Mouse (Mus musculus): ENCODE data around the gene Vav2.

Gene Vav2

DNA sequence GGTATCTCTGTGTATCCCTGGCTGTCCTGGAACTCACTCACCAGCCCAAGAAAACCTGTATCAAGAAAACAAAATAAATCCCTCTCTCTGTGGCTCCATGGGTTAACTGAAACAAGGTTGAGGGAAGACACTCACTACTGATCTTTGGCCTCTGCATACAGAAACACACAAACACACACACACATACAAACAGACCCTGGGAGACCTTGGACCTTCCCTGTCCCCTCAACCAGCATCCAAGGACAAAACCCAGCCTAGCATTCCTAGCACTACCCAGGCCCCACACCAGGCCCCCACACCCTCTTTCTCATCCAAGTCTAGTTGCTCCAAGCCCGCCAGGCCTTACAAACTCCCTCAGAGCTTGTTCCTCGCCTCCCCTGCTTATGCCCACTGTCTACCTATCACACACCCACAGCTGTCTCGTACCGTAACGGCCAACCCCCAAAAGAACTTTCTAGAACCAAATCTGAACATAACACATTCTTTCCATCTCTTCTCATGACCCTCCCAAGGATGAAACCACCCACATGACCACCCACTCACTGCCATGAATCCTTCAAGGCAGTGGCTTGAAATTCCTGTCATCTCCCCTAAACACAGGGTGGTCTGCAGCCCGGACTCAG is 16.2 kb downstream of the Vav2 start:
- DNase-seq (ENCODE audit: low spot score), result no peak

GRCm38 (mm10) chr2:27408194-27408593 is 18.6 kb downstream of the Vav2 start:
- no peak for DNase-seq (ENCODE audit: low spot score)

DNA sequence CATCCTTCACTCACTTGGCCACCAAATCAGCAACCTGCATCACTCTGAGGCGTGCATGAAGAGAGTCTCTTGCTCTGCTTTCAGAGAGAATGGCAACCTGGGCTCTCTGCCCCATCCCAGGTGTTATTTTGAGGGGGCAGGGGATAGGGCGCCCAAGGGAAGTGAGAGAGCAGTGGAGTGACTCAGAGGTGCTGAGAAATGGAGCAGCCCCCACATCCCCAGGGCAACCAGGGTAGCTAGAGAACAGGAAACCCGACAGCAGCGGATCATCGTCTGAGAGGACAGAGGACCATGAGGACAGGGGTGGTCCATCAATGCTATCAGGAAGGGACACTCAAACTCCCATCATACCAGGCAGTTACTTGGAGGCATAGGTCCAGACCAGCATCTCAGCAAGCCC is 19.9 kb downstream of the Vav2 start:
- DNase-seq (ENCODE audit: low spot score), result no peak

DNA sequence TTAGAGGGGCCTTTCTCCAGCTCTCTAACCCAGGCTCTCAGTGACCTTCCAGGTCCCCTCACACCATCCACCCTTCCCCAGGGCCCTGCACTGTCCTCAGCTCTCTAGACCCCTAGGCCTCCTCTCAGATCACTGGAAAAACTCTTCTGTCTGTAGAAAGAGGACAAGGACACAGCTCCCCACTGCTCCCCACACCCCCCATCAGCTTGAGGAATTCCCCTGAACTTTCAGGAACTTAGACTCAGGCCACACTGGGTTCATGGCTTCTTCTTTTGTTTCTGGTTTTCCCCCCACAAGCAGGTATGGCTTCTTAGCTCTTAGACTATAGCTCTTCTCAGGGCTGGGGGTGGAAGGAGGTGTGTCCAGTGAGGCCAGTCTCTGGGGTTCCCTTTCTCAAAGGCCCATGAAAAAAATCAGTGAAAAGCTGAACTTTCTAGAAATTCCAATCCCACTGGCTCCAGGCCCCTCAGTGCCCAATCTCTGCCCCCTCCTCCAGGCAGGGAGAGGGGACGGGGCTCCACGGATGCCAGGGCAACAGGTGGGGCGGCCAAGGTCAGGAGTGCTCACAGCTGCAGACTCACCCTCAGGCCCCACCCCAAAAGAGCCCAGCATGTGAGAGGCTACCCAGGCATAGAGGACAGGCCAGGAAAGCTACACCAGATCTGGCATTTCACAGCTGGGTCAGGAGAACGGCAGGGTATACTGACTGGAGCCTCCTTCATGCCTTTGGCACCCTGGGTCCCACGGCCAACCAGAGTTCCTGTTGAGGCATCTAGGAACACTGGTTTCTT is 21.5 kb downstream of the Vav2 start:
- no peak for DNase-seq (ENCODE audit: low spot score)

DNA sequence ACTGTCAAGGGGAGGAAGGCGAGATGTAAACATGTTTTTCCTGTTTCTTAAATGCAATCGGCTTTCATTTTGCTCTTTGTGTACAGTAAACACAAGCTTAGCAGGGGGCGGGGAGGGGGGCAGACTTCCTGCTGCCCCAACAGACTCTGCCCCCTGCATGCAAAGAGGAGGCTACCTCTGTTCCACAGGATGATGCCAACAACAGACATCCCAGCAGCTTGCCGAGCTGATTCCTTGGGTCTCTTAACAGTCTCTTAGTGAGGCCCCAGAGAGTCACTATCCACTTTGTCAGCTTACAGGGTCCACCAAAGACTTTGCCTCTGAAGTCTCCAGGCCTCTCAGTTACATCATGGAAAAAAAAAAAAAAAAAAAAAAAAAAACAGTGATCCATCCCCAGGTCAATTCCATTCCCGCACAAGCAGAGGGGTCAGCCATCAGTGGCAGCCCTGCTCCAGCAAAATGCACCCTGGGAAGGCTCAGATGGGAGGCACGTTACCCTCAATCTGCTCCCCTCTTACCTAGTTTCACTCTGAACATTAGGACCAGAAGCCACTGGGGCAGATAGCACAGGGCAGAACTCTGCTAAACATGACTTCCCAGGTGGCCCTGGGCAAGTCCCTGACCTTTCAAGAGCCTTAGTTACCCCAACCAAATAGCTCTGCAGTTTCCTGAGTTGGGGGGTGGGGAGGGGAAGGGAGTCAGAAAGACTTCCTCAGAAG is 22.3 kb downstream of the Vav2 start:
- DNase-seq (ENCODE audit: low spot score), result no peak

DNA sequence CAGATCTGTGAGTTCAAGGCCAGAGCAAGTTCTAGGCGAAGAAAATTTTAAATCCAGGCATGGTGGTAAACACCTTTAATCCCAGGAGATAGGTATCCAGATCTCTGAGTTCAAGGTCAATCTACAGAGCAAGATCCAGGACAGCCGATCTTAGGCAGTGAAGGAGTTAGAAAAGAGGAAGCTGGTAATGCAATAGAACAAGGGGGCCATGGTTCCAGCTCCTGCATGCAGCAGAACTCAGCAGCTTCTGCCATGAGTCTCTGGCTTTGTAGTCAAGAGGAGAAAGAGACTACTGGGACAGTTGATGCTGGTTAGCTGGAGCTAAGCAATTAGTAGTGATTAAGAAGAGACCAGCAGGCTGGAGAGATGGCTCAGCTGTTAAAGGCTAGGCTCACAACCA is 25.3 kb downstream of the Vav2 start:
- no peak for DNase-seq (ENCODE audit: low spot score)

DNA sequence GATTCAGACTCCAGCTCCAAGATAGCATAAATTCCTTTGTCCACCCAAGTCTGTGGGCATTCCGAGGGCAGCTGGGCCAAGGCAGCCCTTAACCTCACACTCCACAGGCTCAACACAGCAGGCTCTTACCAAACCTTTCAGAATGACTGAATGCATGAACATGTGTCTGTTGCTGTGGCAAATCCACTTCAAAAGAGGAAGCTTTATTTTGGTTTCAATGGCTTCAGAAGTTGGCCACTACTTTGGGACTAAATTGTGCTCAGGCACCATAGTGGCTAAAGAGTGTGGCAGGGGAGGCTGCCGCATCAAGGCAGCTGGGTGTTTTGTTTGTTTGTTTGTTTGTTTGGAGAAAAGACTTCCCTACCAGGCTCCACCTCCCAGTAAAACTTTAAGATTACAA is 26.8 kb downstream of the Vav2 start:
- no peak for DNase-seq (ENCODE audit: low spot score)

DNA sequence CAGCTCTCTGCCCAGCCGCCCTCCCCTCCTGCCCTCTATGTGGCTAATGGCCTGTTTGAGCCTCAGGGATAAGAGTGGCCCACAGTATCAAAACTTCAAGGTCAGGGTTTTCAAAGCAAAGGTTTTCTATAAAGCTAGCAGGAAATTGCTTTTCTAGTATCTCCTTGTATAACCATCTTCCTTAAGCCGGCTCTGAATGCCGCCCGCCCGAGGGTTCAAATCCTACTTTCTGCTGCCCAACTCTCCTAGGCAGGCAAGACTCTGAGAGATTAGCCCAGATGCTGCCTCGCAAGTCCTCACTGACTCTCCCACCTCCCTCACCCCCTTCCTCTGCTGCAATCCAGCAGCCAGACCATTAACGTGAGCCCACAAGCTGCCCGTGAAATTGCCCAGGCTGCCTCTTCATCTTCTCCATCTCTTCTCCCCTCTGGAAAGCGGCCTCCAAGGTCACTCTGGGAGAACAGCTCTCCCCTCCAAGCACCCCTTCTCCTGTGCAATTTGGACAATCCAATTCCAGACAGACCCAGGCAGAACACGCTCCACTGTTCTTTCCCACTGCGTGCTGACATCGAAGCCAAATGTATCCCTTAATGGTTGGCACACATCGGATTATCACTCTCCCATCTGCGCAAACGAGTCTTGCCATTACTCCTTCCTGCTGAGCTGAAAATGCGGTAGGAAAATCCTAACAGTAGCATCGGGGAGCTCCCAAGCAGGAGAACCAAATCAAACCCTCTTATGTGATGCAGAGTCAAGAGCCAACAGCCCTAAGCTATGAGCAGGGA is 30.0 kb downstream of the Vav2 start:
- no peak for DNase-seq (ENCODE audit: low spot score)

GRCm38 (mm10) chr2:27394158-27394832 is 32.5 kb downstream of the Vav2 start:
- no peak for DNase-seq (ENCODE audit: low spot score)

DNA sequence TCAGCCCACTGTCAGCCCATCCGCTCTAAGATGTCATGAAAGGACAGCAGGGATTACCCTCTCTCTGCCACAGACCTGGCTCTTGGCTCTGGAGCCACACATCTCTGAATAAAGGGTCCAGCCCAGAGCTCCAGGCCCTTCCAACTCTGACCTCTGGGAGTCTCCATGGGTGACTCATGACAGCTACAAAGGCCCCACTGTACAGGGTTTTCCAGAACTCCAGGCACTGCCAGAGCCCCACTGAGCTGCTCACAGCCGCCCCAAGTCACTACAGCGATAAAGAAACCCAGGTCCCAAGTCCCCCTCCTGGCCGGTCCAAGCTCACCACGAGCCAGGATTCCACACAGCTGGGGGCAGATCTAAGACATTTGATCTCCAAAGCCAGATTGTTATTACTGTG is 34.6 kb downstream of the Vav2 start:
- no peak for DNase-seq (ENCODE audit: low spot score)

DNA sequence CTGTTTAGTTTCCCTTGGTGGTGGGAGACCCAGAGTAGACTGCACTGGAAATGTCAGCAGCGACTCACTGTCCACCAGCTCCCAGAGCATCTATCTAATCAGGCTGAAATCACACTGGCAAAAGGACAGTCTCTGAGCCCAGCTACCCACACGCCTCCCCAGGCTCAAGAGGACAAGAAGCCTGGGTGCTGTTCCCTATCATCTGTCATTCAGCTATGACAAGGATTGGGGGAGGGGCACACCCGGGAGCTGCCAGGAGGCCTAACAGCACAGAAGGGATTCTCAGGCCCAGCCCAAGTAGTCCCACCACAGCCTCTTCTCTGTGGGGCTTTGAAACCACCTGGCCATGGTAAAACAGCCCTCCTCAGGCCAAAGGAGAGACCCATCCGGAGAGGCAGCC is 36.1 kb downstream of the Vav2 start:
- DNase-seq (ENCODE audit: low spot score), result no peak

DNA sequence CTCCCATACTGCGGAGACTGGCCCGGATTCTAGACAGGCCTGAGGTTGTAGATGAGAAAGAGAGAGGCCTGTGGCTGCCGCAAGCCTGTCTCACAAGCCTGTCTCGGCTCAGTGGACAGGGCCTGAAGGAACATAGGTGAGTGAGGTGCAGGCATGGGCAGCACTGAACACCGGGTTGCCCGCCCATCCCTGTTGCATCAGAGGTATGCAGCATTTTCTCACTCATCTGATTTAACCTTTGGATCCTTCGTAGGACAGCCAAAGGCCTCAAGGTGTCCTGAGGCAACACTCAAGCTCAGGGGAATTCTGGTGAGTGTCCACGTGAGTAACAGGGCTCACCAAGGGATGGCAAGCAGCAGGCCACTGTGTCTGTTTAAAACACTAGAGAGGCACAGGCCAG is 36.5 kb downstream of the Vav2 start:
- no peak for DNase-seq (ENCODE audit: low spot score)

DNA sequence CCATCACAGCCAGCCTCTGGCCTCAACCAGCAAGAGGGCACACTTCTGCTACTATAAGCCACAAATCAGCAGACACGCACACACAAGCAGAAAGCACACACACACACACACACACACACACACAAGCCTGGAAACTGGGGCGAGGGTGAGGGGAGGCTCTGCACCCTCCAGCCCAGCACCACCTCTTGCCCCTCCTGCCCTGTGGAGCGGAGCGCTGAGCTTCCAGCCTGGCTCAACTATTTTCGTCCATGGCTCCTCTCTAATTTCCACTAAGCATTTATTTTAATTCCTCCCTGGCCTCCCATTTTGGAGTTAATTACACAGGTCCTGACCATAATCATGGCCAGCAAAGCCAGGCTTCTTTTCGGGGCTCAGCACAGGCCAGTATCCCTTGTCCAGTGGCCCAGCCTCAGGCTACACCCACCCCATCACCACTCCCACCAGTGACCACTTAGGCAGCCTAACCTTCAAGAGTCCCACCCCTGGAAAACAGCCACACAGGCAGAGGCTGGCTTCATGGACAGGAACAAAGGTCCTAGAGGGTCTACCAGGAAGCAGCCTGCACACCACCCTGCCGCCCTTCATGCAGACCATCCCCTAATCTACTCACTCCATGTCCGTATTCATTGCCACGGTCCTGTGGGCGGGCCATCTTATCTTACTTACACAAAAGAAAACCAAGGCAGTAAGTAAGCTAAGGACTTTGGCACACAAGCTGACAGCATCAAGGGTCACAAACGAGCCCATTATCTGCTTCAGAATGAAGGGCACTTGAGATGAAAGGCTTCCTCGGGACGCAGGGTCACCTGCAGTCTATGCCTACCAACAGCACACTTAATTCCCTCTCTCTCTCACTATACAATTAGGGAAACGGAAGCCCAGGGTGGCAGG is 37.3 kb downstream of the Vav2 start:
- DNase-seq (ENCODE audit: low spot score), result no peak

GRCm38 (mm10) chr2:27387209-27387608 is 39.6 kb downstream of the Vav2 start:
- no peak for DNase-seq (ENCODE audit: low spot score)

GRCm38 (mm10) chr2:27381698-27382097 is 45.1 kb downstream of the Vav2 start:
- no peak for DNase-seq (ENCODE audit: low spot score)

- DNase-seq (ENCODE audit: low spot score), result no peak
Observed at GRCm38 (mm10) chr2:27381254-27381653, 45.6 kb downstream of the Vav2 start.

DNA sequence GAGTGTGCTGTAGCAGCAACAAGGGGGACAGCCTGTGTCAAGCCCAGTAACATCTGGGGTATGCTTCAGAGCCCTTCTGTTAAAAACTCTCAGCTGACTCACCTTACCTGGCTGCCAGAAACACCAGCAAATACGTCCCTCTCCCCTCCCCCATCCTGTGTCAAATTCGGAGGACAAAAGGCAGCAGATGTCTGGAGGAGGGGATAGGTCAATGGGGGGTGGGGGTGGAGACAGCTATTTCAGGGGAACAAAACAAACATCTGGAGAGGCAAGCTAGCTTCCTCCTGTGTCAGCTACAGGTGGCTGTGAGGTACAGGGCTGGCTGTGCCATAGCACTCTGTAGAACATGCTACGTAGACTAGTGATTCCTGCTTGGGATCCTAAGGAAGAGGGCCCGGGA is 49.0 kb downstream of the Vav2 start:
- no peak for DNase-seq (ENCODE audit: low spot score)

- DNase-seq (ENCODE audit: low spot score), result no peak
Observed at GRCm38 (mm10) chr2:27377164-27377563, 49.7 kb downstream of the Vav2 start.

DNA sequence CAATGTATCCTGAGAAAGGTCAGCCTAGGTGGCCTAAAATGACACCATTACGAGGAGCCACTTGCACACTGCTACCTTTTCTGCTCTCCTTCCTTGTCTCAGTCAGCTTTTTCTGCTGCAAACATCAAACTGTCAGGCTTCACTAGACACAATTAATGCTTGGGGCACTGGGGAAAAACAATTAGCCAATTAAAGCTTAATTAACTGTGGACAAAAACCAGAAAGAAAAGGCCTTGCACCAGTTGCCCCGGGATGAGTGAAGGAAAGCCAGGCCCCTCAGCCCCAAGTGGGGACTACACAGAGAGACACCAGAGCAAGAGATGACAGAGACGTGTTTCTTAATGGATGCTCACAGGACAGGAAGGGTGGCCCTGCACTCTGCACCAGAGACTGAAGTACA is 51.7 kb downstream of the Vav2 start:
- DNase-seq (ENCODE audit: low spot score), result no peak

GRCm38 (mm10) chr2:27373349-27373748 is 53.5 kb downstream of the Vav2 start:
- DNase-seq (ENCODE audit: low spot score), result no peak

DNA sequence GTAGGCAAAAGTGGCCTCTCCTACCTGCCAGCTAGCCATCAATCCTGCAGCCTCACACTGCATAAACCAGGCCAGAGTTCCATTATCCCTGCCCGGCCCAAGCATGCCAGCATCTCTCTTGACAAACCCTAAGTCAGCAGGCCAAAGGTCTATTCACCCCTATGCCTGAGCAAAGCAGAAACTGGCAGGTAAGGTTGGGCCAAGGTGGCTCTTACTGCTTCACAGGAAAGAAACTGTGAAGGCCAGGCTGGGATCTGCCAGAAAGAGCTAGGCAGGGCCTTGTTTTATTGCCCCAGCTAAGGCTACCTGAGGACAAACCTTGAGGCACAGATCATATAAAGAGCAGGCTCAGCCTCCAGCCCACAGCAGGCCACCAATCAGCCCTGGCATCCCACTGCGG is 55.4 kb downstream of the Vav2 start:
- DNase-seq (ENCODE audit: low spot score), result no peak
